Mouse (Mus musculus): Measurements from ENCODE around the gene Ciao1. TPM values are rescaled to one million over a fixed set of nuclear protein-coding genes. Genes with fewer than 3 reads are reported as not detected.

Ciao1 gene
- total RNA-seq (2014; fragmentation: Nextera tagmentation) (40.9 and 49.2 TPM in 2 replicates), total RNA-seq (2017) (42.5 and 46.4 TPM in 2 replicates), polyA plus RNA-seq (2012) (11.3 and 12.7 TPM in 2 replicates)

- Histone ChIP-seq H3K36me3 (replicated peaks) (peaks cover 64% of the 10 kb centered on the region), H3K4me1 (ENCODE audit: insufficient read depth, low read depth, low read length) (peaks cover 49% of the 10 kb centered on the region), H3K9me3 (replicated peaks) (no peaks in the 10 kb centered on the region), H3K4me3 (ENCODE audit: low read depth, low read length) (peak within 1 kb of the TSS; percentile 97), H3K27me3 (ENCODE audit: insufficient read depth, low read length) (no peaks in the 10 kb centered on the region)
- TF ChIP-seq TAL1 (conservative IDR thresholded peaks at IDR 0.05; ENCODE audit: low read depth, low read length) (no peak), GATA2 (IDR thresholded peaks at IDR 0.05; ENCODE audit: borderline replicate concordance, low read depth, low read length) (no peak), CTCF (IDR thresholded peaks at IDR 0.05; ENCODE audit: low read depth, low read length) (no peak), POLR2AphosphoS5 (IDR thresholded peaks at IDR 0.05; ENCODE audit: insufficient replicate concordance, low read depth, low read length) (no peak), GATA1 (IDR thresholded peaks at IDR 0.05; ENCODE audit: borderline replicate concordance, low read length) (no peak)
- peak; percentile 90 for DNase-seq (ENCODE audit: low spot score)
- ATAC-seq (ENCODE audit: extremely low read depth, insufficient number of reproducible peaks, low FRiP score, poor library complexity, severe bottlenecking), result peak; percentile 97
These were observed at the start of gene Ciao1, which contains the start of gene Tmem127 for GRCm38 (mm10) chr2:127247592-127248333. Ciao1 (minus strand) TSS chr2:127247816. Tmem127 (plus strand) TSS chr2:127247908.

- H3K36me3 ChIP-seq (replicated peaks), result peaks cover 96% of the 10 kb centered on the region
These were observed 49.6 kb upstream of the Ciao1 start for GRCm38 (mm10) chr2:127297001-127297805.

GRCm38 (mm10) chr2:127292250-127292649 is 44.6 kb upstream of the Ciao1 start:
- no peak overlapping the region for H3K4me3 ChIP-seq (ENCODE audit: low read depth, low read length)
- H3K36me3 ChIP-seq (replicated peaks), result peaks cover 84% of the 10 kb centered on the region
- ATAC-seq (ENCODE audit: extremely low read depth, insufficient number of reproducible peaks, low FRiP score, poor library complexity, severe bottlenecking) (no peak), DNase-seq (ENCODE audit: low spot score) (no peak)
- TF ChIP-seq POLR2AphosphoS5 (IDR thresholded peaks at IDR 0.05; ENCODE audit: insufficient replicate concordance, low read depth, low read length) (no peak), GATA1 (IDR thresholded peaks at IDR 0.05; ENCODE audit: borderline replicate concordance, low read length) (no peak), GATA2 (IDR thresholded peaks at IDR 0.05; ENCODE audit: borderline replicate concordance, low read depth, low read length) (no peak)
- H3K27me3 ChIP-seq (ENCODE audit: insufficient read depth, low read length), result no peaks in the 10 kb centered on the region
- H3K9me3 ChIP-seq (replicated peaks), result no peaks in the 10 kb centered on the region
- H3K4me1 ChIP-seq (ENCODE audit: insufficient read depth, low read depth, low read length), result no peaks in the 10 kb centered on the region

More at GRCm38 (mm10) chr2:127297001-127297805, 49.6 kb upstream of the Ciao1 start:
- no peak for DNase-seq (ENCODE audit: low spot score)
- Histone ChIP-seq H3K27me3 (ENCODE audit: insufficient read depth, low read length) (no peaks in the 10 kb centered on the region), H3K9me3 (replicated peaks) (no peaks in the 10 kb centered on the region), H3K4me1 (ENCODE audit: insufficient read depth, low read depth, low read length) (no peaks in the 10 kb centered on the region), H3K4me3 (ENCODE audit: low read depth, low read length) (no peak overlapping the region)
- no peak for TF ChIP-seq POLR2AphosphoS5 (IDR thresholded peaks at IDR 0.05; ENCODE audit: insufficient replicate concordance, low read depth, low read length)
- TF ChIP-seq CTCF (IDR thresholded peaks at IDR 0.05; ENCODE audit: low read depth, low read length), result no peak
- TF ChIP-seq TAL1 (conservative IDR thresholded peaks at IDR 0.05; ENCODE audit: low read depth, low read length), result no peak
- TF ChIP-seq GATA2 (IDR thresholded peaks at IDR 0.05; ENCODE audit: borderline replicate concordance, low read depth, low read length), result no peak
- no peak for TF ChIP-seq GATA1 (IDR thresholded peaks at IDR 0.05; ENCODE audit: borderline replicate concordance, low read length)
- no peak for ATAC-seq (ENCODE audit: extremely low read depth, insufficient number of reproducible peaks, low FRiP score, poor library complexity, severe bottlenecking)

- no peak overlapping the region for H3K4me3 ChIP-seq (ENCODE audit: low read depth, low read length)
- no peak for DNase-seq (ENCODE audit: low spot score)
- H3K27me3 ChIP-seq (ENCODE audit: insufficient read depth, low read length), result no peaks in the 10 kb centered on the region
- no peaks in the 10 kb centered on the region for H3K9me3 ChIP-seq (replicated peaks)
- ATAC-seq (ENCODE audit: extremely low read depth, insufficient number of reproducible peaks, low FRiP score, poor library complexity, severe bottlenecking), result no peak
- H3K36me3 ChIP-seq (replicated peaks), result peaks cover 48% of the 10 kb centered on the region
- peaks cover 15% of the 10 kb centered on the region for H3K4me1 ChIP-seq (ENCODE audit: insufficient read depth, low read depth, low read length)
- TF ChIP-seq GATA1 (IDR thresholded peaks at IDR 0.05; ENCODE audit: borderline replicate concordance, low read length) (no peak), POLR2AphosphoS5 (IDR thresholded peaks at IDR 0.05; ENCODE audit: insufficient replicate concordance, low read depth, low read length) (no peak), GATA2 (IDR thresholded peaks at IDR 0.05; ENCODE audit: borderline replicate concordance, low read depth, low read length) (no peak), CTCF (IDR thresholded peaks at IDR 0.05; ENCODE audit: low read depth, low read length) (no peak), TAL1 (conservative IDR thresholded peaks at IDR 0.05; ENCODE audit: low read depth, low read length) (no peak)
These were observed 30.5 kb upstream of the Ciao1 start for GRCm38 (mm10) chr2:127278162-127278561.

GRCm38 (mm10) chr2:127275551-127276320 is 28.1 kb upstream of the Ciao1 start:
- Histone ChIP-seq H3K36me3 (replicated peaks) (peaks cover 46% of the 10 kb centered on the region), H3K4me1 (ENCODE audit: insufficient read depth, low read depth, low read length) (peaks cover 26% of the 10 kb centered on the region), H3K4me3 (ENCODE audit: low read depth, low read length) (no peak overlapping the region), H3K9me3 (replicated peaks) (no peaks in the 10 kb centered on the region), H3K27me3 (ENCODE audit: insufficient read depth, low read length) (no peaks in the 10 kb centered on the region)
- no peak for DNase-seq (ENCODE audit: low spot score)
- no peak for ATAC-seq (ENCODE audit: extremely low read depth, insufficient number of reproducible peaks, low FRiP score, poor library complexity, severe bottlenecking)
- TF ChIP-seq TAL1 (conservative IDR thresholded peaks at IDR 0.05; ENCODE audit: low read depth, low read length) (no peak), GATA1 (IDR thresholded peaks at IDR 0.05; ENCODE audit: borderline replicate concordance, low read length) (no peak), GATA2 (IDR thresholded peaks at IDR 0.05; ENCODE audit: borderline replicate concordance, low read depth, low read length) (no peak), CTCF (IDR thresholded peaks at IDR 0.05; ENCODE audit: low read depth, low read length) (no peak), POLR2AphosphoS5 (IDR thresholded peaks at IDR 0.05; ENCODE audit: insufficient replicate concordance, low read depth, low read length) (no peak)
